ENCODE assay signal across 15 mouse cellular contexts in genomic region chr11:70679894-70680293, GRCm38 (mm10). TPM values are rescaled to one million over a fixed set of nuclear protein-coding genes. Genes with fewer than 3 reads are reported as not detected.
DNase-seq lines count a peak whose midpoint lies in the region; ATAC-seq and TF ChIP-seq lines count a peak whose summit lies in the region.
"Had no signal": no experiment of that assay in that cellular context is flagged by ENCODE, and none has a peak within 500 bp of the region (broad histone marks: within the 10 kb centered on the region; RNA-seq: fewer than 3 reads in every experiment).

No protein-coding gene starts in this region.

- DNase-seq in lung, adult 18-20 months, result peak; percentile 36 to 49
- no peak for DNase-seq in lung, postnatal 10 days
- no peak for DNase-seq in liver, embryonic 13.5 days
- peak; percentile 60 to 66 for DNase-seq in spleen, adult 2 months (ENCODE audit: low read depth in 1 of 2, low spot score in 2 of 2)
- DNase-seq in hindbrain, embryonic 11.5 days (ENCODE audit: low spot score), result no peak
- DNase-seq in left cerebral cortex, postnatal 4 days, result no peak
- DNase-seq: cerebellum, postnatal 10 days; kidney, adult 18-20 months; right cerebral cortex, postnatal 4 days had no signal

- peaks cover 42% of the 10 kb centered on the region for H3K36me3 ChIP-seq in liver, embryonic 13.5 days
- H3K36me3 ChIP-seq in spleen, adult 2 months (ENCODE audit: control insufficient read depth, insufficient read depth, low read length), result peaks cover 25% of the 10 kb centered on the region
- no peaks in the 10 kb centered on the region for H3K36me3 ChIP-seq in hindbrain, embryonic 11.5 days (ENCODE audit: control insufficient read depth, insufficient read depth, low read length)

- intact Hi-C loops in left cerebral cortex, postnatal 4 days (cut with DNase I), result no loop called here

- ATAC-seq in liver, embryonic 13.5 days (ENCODE audit: low read depth), result no peak
- ATAC-seq in hindbrain, embryonic 11.5 days (ENCODE audit: low FRiP score), result no peak
- no peak for ATAC-seq in megakaryocyte-erythroid progenitor cell, adult 5-6 weeks (replicated peaks; ENCODE audit: low FRiP score, low TSS enrichment, poor library complexity, severe bottlenecking)

- no peaks in the 10 kb centered on the region for H3K9me3 ChIP-seq in liver, embryonic 13.5 days (replicated peaks)
- H3K9me3 ChIP-seq in hindbrain, embryonic 11.5 days (ENCODE audit: control insufficient read depth, low read length), result no peaks in the 10 kb centered on the region
- H3K9me3 ChIP-seq: embryonic facial prominence, embryonic 10.5 days; hindbrain, embryonic 12.5 days had no signal

- H3K27ac ChIP-seq in bone marrow, adult 2 months (ENCODE audit: control insufficient read depth, insufficient read depth, low read depth, low read length, poor library complexity), result peak overlapping the region; percentile 68; the same call in 1 of the 2 replicates
- peak overlapping the region; percentile 47; the same call in 1 of the 2 replicates for H3K27ac ChIP-seq in liver, embryonic 13.5 days
- H3K27ac ChIP-seq in spleen, adult 2 months (ENCODE audit: insufficient read depth, low read length), result peak overlapping the region; percentile 80
- H3K27ac ChIP-seq in hindbrain, embryonic 11.5 days (ENCODE audit: low read depth, low read length), result no peak overlapping the region
- H3K27ac ChIP-seq: embryonic facial prominence, embryonic 10.5 days; hindbrain, embryonic 12.5 days had no signal

- H3K4me1 ChIP-seq in bone marrow, adult 2 months (ENCODE audit: control insufficient read depth, insufficient read depth, low read length), result peaks cover 4% of the 10 kb centered on the region; the same call in 1 of the 2 replicates
- peaks cover 36% of the 10 kb centered on the region for H3K4me1 ChIP-seq in liver, embryonic 13.5 days (replicated peaks)
- H3K4me1 ChIP-seq in spleen, adult 2 months (ENCODE audit: control insufficient read depth, insufficient read depth, insufficient read length), result peaks cover 4% of the 10 kb centered on the region; the same call in 1 of the 2 replicates
- peaks cover 3% of the 10 kb centered on the region; the same call in 1 of the 2 replicates for H3K4me1 ChIP-seq in hindbrain, embryonic 11.5 days (replicated peaks; ENCODE audit: control insufficient read depth, insufficient read depth, low read length)

- no peaks in the 10 kb centered on the region for H3K27me3 ChIP-seq in liver, embryonic 13.5 days
- H3K27me3 ChIP-seq in spleen, adult 2 months (ENCODE audit: control insufficient read depth, insufficient read depth, low read length), result no peaks in the 10 kb centered on the region
- H3K27me3 ChIP-seq in hindbrain, embryonic 11.5 days (ENCODE audit: control insufficient read depth, insufficient read depth, low read length), result no peaks in the 10 kb centered on the region
- H3K27me3 ChIP-seq: hindbrain, embryonic 12.5 days had no signal

- H3K9ac ChIP-seq in liver, embryonic 13.5 days, result no peak overlapping the region
- H3K9ac ChIP-seq in hindbrain, embryonic 11.5 days (ENCODE audit: low read depth, low read length), result no peak overlapping the region
- H3K9ac ChIP-seq: hindbrain, embryonic 12.5 days had no signal

- no peak overlapping the region for H3K4me2 ChIP-seq in liver, embryonic 13.5 days
- no peak overlapping the region for H3K4me2 ChIP-seq in hindbrain, embryonic 11.5 days (replicated peaks; ENCODE audit: low read depth, low read length)
- H3K4me2 ChIP-seq: heart, embryonic 11.5 days; hindbrain, embryonic 12.5 days had no signal

- 16% methylated on average over 8 of the region's 8 CpGs for WGBS in bone marrow, adult 2 months
- 40% methylated on average over 8 of the region's 8 CpGs for WGBS in liver, embryonic 13.5 days (ENCODE audit: insufficient replicate concordance)
- WGBS in spleen, adult 2 months, result 25% methylated on average over 8 of the region's 8 CpGs
- WGBS in hindbrain, embryonic 11.5 days, result 91% methylated on average over 8 of the region's 8 CpGs

- no peak overlapping the region for H3K4me3 ChIP-seq in bone marrow, adult 2 months (replicated peaks; ENCODE audit: control insufficient read depth, low read depth, low read length)
- H3K4me3 ChIP-seq in liver, embryonic 13.5 days (replicated peaks), result no peak overlapping the region
- H3K4me3 ChIP-seq in spleen, adult 2 months (ENCODE audit: extremely low read depth, insufficient read depth, insufficient read length), result no peak overlapping the region
- H3K4me3 ChIP-seq in hindbrain, embryonic 11.5 days (ENCODE audit: low read depth, low read length), result no peak overlapping the region
- H3K4me3 ChIP-seq: embryonic facial prominence, embryonic 10.5 days; hindbrain, embryonic 12.5 days; myocyte had no signal

- no peak for TF ChIP-seq POLR2A in bone marrow, adult 2 months (IDR thresholded peaks at IDR 0.05; ENCODE audit: borderline replicate concordance, control insufficient read depth, low read depth, low read length)
- TF ChIP-seq POLR2A in spleen, adult 2 months (IDR thresholded peaks at IDR 0.05; ENCODE audit: low read depth, low read length), result no peak

- no peak for TF ChIP-seq CTCF in bone marrow, adult 2 months (IDR thresholded peaks at IDR 0.05; ENCODE audit: control insufficient read depth, insufficient read depth, low read length)
- TF ChIP-seq CTCF in spleen, adult 2 months (IDR thresholded peaks at IDR 0.05; ENCODE audit: extremely low read depth, insufficient read depth, insufficient read length, insufficient replicate concordance), result no peak

RNA-seq across cellular contexts. Expression of gene Camta2, which starts 8.0 kb away (rescaled TPM):
- 11.2 and 24.0 TPM in 2 replicates for polyA plus RNA-seq in bone marrow, adult 2 months (2011; ENCODE audit: insufficient read depth, insufficient read length, low replicate concordance, missing spikeins)
- 2.8 and 3.6 TPM in 2 replicates for polyA plus RNA-seq in liver, embryonic 13.5 days (2015; fragmentation: Nextera tagmentation; extraction: Ambion mirVana)
- polyA plus RNA-seq in spleen, adult 2 months (2012; rRNA removed), result 36.6 and 38.8 TPM in 2 replicates
- polyA plus RNA-seq in hindbrain, embryonic 11.5 days (2014; fragmentation: Nextera tagmentation; extraction: Ambion mirVana), result 8.2 and 9.2 TPM in 2 replicates
- 14.6 and 17.4 TPM in 2 replicates for total RNA-seq in megakaryocyte-erythroid progenitor cell, adult 5-6 weeks (2014; fragmentation: Nextera tagmentation)
- total RNA-seq in megakaryocyte-erythroid progenitor cell, adult 5-6 weeks (2017), result 0.91 and 7.1 TPM in 2 replicates
- 10 to 100 TPM; 65.7 to 69.5 TPM for total RNA-seq in left cerebral cortex, postnatal 4 days (2021)

RNA-seq across cellular contexts. Expression of gene Spag7, which starts 10.7 kb away (rescaled TPM):
- polyA plus RNA-seq in bone marrow, adult 2 months (2011; ENCODE audit: insufficient read depth, insufficient read length, low replicate concordance, missing spikeins), result 37.1 and 70.9 TPM in 2 replicates
- polyA plus RNA-seq in liver, embryonic 13.5 days (2015; fragmentation: Nextera tagmentation; extraction: Ambion mirVana), result 69.2 and 72.4 TPM in 2 replicates
- 20.0 and 20.2 TPM in 2 replicates for polyA plus RNA-seq in spleen, adult 2 months (2012; rRNA removed)
- polyA plus RNA-seq in hindbrain, embryonic 11.5 days (2014; fragmentation: Nextera tagmentation; extraction: Ambion mirVana), result 151 and 176 TPM in 2 replicates
- 61.3 and 88.7 TPM in 2 replicates for total RNA-seq in megakaryocyte-erythroid progenitor cell, adult 5-6 weeks (2014; fragmentation: Nextera tagmentation)
- total RNA-seq in megakaryocyte-erythroid progenitor cell, adult 5-6 weeks (2017), result 59.9 and 60.5 TPM in 2 replicates
- 10 to 100 TPM; 50.6 to 56.8 TPM for total RNA-seq in left cerebral cortex, postnatal 4 days (2021)

RNA-seq across cellular contexts. Expression of gene Inca1, which starts 20.1 kb away (rescaled TPM):
- not detected in 2 replicates for polyA plus RNA-seq in bone marrow, adult 2 months (2011; ENCODE audit: insufficient read depth, insufficient read length, low replicate concordance, missing spikeins)
- polyA plus RNA-seq in liver, embryonic 13.5 days (2015; fragmentation: Nextera tagmentation; extraction: Ambion mirVana), result 1.2 and 1.3 TPM in 2 replicates
- 0.70 and 0.76 TPM in 2 replicates for polyA plus RNA-seq in spleen, adult 2 months (2012; rRNA removed)
- 0.63 and 1.9 TPM in 2 replicates for polyA plus RNA-seq in hindbrain, embryonic 11.5 days (2014; fragmentation: Nextera tagmentation; extraction: Ambion mirVana)
- total RNA-seq in megakaryocyte-erythroid progenitor cell, adult 5-6 weeks (2014; fragmentation: Nextera tagmentation), result 0.69 TPM in 1 of 2 replicates, not detected in the other
- 0.42 TPM in 1 of 2 replicates, not detected in the other for total RNA-seq in megakaryocyte-erythroid progenitor cell, adult 5-6 weeks (2017)
- under 1 TPM; 0.30 to 0.77 TPM for total RNA-seq in left cerebral cortex, postnatal 4 days (2021)

RNA-seq across cellular contexts. Expression of gene Kif1c, which starts 20.5 kb away (rescaled TPM):
- polyA plus RNA-seq in bone marrow, adult 2 months (2011; ENCODE audit: insufficient read depth, insufficient read length, low replicate concordance, missing spikeins), result 10.0 and 13.7 TPM in 2 replicates
- 0.58 and 0.73 TPM in 2 replicates for polyA plus RNA-seq in liver, embryonic 13.5 days (2015; fragmentation: Nextera tagmentation; extraction: Ambion mirVana)
- polyA plus RNA-seq in spleen, adult 2 months (2012; rRNA removed), result 17.5 and 19.5 TPM in 2 replicates
- 5.9 and 6.0 TPM in 2 replicates for polyA plus RNA-seq in hindbrain, embryonic 11.5 days (2014; fragmentation: Nextera tagmentation; extraction: Ambion mirVana)
- total RNA-seq in megakaryocyte-erythroid progenitor cell, adult 5-6 weeks (2014; fragmentation: Nextera tagmentation), result 3.9 and 8.3 TPM in 2 replicates
- total RNA-seq in megakaryocyte-erythroid progenitor cell, adult 5-6 weeks (2017), result 5.4 and 13.2 TPM in 2 replicates
- total RNA-seq in left cerebral cortex, postnatal 4 days (2021), result 10 to 100 TPM; 35.1 to 35.5 TPM

RNA-seq across cellular contexts. Expression of gene Eno3, which starts 22.9 kb away (rescaled TPM):
- 14.7 and 29.8 TPM in 2 replicates for polyA plus RNA-seq in bone marrow, adult 2 months (2011; ENCODE audit: insufficient read depth, insufficient read length, low replicate concordance, missing spikeins)
- polyA plus RNA-seq in liver, embryonic 13.5 days (2015; fragmentation: Nextera tagmentation; extraction: Ambion mirVana), result 5.5 and 6.7 TPM in 2 replicates
- 15.3 and 20.0 TPM in 2 replicates for polyA plus RNA-seq in spleen, adult 2 months (2012; rRNA removed)
- 23.2 and 26.2 TPM in 2 replicates for polyA plus RNA-seq in hindbrain, embryonic 11.5 days (2014; fragmentation: Nextera tagmentation; extraction: Ambion mirVana)
- total RNA-seq in megakaryocyte-erythroid progenitor cell, adult 5-6 weeks (2014; fragmentation: Nextera tagmentation), result 16.7 and 33.7 TPM in 2 replicates
- total RNA-seq in megakaryocyte-erythroid progenitor cell, adult 5-6 weeks (2017), result 8.4 and 16.5 TPM in 2 replicates
- total RNA-seq in left cerebral cortex, postnatal 4 days (2021), result 1 to 10 TPM; 8.1 to 9.3 TPM

Comparison
In these comparisons a context has a peak if more than half of its experiments do, and no peak if none do; other contexts are left out.
1. DNase-seq: peak in lung, adult 18-20 months (2 of 2) and spleen, adult 2 months (2 of 2); none in lung, postnatal 10 days (single experiment), liver, embryonic 13.5 days (single experiment), hindbrain, embryonic 11.5 days (single experiment) and left cerebral cortex, postnatal 4 days (single experiment).